1 mouse cellular context compared by ENCODE assay signal in the genomic region with DNA sequence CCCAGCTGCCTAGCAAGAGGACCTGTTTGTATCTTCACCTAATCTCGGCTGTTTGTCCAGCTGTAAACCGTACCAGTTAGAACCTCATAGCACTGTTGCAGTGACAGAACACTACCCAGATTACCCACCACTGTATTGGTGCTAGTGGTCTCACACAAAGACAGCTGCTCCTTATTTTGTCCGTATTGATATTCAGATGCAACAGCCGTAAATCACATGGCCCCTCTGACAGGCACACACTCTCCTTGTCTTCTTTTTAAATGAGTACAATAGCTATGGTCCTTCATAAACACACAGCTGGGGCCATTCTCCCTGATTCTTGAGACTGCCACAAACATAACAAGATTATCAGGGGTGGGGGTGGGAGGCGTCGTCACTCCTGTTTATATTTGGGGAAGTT.
TF ChIP-seq lines count a peak whose summit lies in the region.

No protein-coding gene starts in this region.

TF ChIP-seq in MEL, 35 proteins besides CTCF, POLR2A, EP300 and RAD21 (continued from another document):
- no peak for TF ChIP-seq USF2 (IDR thresholded peaks at IDR 0.05; ENCODE audit: borderline replicate concordance in 1 of 2, insufficient read depth in 1 of 2, low read depth in 1 of 2, low read length in 2 of 2)
- no peak for TF ChIP-seq POLR2AphosphoS5 (IDR thresholded peaks at IDR 0.05; ENCODE audit: borderline replicate concordance, low read depth, low read length)
- TF ChIP-seq BHLHE40 (IDR thresholded peaks at IDR 0.05; ENCODE audit: borderline replicate concordance, low read depth, low read length): no peak
- TF ChIP-seq ELF1 (IDR thresholded peaks at IDR 0.05; ENCODE audit: low read depth, low read length): no peak
- TF ChIP-seq MXI1 (IDR thresholded peaks at IDR 0.05; ENCODE audit: low read depth, low read length): no peak
- TF ChIP-seq TBP (IDR thresholded peaks at IDR 0.05; ENCODE audit: low read depth, low read length): no peak
- no peak for TF ChIP-seq RCOR1 (IDR thresholded peaks at IDR 0.05; ENCODE audit: low read depth, low read length)
- no peak for TF ChIP-seq ZNF384 (IDR thresholded peaks at IDR 0.05; ENCODE audit: low read depth, low read length)
- TF ChIP-seq SMC3 (IDR thresholded peaks at IDR 0.05; ENCODE audit: low read depth, low read length): no peak
TF ChIP-seq in MEL: peak in this region for 0.
